Mouse (Mus musculus): ENCODE measurements around the gene Mgarp.
A peak's percentile ranks its signal among the peaks of the same experiment; 100 is the strongest.
"Not testable (repeated sequence)": the region's sequence is repeated elsewhere in the genome, so short reads cannot be mapped to it uniquely, and the experiment has no call there.

The Mgarp gene

DNA sequence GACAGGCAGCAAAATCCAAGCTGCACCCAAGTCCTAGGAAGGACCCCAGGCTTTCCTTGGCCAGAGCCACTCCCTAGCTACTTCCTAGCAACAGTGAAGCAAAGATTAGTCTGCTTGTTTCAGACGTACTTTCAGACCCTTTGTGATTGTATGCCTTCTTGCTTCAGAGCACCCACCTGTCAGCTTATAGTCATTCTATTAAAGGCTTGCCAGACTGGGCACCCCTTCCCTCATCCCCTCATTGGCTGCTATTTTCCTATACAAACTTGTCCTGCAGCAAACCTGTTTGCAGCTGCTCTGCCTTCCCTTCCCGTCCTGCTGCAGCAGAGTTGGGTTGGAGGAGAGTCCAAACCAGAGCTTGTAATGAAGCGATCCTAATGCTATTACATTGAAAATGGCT is 2.1 kb upstream of the Mgarp start:
- DNase-seq (ENCODE audit: inconsistent age in 2 of 2, low spot score in 1 of 2): no peak

GRCm38 (mm10) chr3:51397700-51398299 is 1.3 kb upstream of the Mgarp start:
- DNase-seq (ENCODE audit: inconsistent age in 2 of 2, low spot score in 1 of 2): peak; percentile 80 to 90

DNA sequence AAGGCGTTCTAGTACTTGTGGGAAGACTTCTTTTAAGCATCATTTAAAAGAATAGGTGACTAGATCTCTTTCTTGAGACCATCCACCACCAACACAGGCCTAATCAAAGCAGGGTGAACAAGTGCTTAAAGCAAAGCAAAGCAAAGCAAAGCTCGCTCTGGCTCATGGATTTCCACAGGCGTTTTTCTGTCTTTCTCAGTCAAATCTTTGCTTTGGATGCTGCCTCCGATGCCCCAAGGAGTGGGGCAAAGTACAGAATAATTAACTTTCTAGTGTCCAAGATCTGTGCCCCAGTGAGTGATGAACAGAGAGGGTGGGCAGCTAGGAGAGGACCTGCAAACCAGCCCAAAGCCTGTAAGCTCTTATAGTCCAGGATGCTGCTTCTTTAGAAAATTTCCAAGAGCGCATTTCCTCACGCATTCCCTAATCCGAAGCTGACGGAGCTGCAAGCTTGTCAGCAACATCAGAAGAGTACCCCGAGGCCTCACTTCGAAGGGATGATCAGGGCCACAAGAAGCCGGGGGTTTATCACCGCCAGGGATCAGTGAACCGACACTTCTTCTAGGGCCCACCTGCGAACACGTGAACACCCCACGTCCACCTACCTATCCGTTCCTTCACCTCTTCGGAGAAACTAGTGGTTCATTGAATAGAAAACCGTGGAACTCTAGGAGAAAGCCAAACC is 935 bp downstream of the Mgarp start:
- DNase-seq (ENCODE audit: inconsistent age in 2 of 2, low spot score in 1 of 2): peak in 1 of 2 experiments; percentile 68

- DNase-seq (ENCODE audit: inconsistent age in 2 of 2, low spot score in 1 of 2): peak in 1 of 2 experiments; percentile 62
Measured at GRCm38 (mm10) chr3:51394881-51395280, 1.7 kb downstream of the Mgarp start.

- peak in 1 of 2 experiments; percentile 61 for DNase-seq (ENCODE audit: inconsistent age in 2 of 2, low spot score in 1 of 2)
Measured at GRCm38 (mm10) chr3:51393651-51394050, 2.9 kb downstream of the Mgarp start.

DNA sequence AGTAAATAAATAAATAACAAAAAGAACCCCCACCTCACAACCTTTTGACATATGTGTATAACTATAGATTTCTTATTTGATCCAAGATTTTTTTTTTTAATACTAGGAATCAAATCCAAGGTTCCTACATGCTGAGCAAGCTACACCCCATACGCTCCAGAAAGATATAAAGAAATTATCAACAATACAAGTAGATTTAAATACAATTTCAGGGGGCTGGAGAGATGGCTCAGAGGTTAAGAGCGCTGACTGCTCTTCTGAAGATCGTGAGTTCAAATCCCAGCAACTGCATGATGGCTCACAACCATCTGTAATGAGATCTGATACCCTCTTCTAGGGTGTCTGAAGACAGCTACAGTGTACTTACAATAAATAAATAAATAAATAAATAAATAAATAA is 3.5 kb downstream of the Mgarp start:
- not testable (repeated sequence) for DNase-seq (ENCODE audit: inconsistent age in 2 of 2, low spot score in 1 of 2)

DNA sequence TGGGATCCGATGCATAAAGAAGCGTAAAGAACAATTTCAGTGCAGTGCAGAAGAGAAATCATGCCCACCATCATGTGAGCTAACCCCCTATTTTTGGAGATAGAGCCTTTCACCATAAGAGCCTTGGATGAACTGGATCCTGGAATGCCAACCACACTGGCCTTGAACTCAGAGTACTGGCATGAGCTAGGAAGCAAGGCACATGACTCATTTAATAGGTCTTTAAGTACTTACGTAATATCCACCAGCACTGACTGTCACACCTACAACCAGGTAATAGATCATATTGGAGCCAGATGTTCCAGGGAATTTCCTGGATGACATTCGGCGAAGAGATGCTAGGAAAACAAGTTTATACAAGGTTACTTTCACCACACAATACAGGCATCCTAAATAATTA is 4.9 kb downstream of the Mgarp start:
- DNase-seq (ENCODE audit: inconsistent age in 2 of 2, low spot score in 1 of 2): peak; percentile 81 to 90

GRCm38 (mm10) chr3:51391095-51391494 is 5.4 kb downstream of the Mgarp start:
- DNase-seq (ENCODE audit: inconsistent age in 2 of 2, low spot score in 1 of 2): no peak

DNA sequence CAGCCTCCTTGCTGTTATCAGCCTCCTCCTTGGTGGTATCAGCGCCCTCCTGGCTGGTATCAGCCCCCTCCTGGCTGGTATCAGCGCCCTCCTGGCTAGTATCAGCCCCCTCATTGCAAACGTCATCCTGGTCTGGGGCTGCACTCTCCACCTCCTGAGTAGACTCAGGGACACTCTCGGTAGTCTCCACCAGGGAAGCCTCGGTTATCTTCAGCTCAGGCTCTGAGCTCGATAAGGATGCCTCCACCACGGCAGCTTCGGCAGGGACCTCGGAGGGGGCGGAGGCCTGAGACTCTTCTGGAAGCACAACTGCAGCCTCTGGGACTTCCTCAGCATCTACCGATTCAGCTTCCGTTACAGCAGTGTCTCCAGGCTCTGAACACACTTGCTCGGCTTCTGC is 7.6 kb downstream of the Mgarp start:
- DNase-seq (ENCODE audit: inconsistent age in 2 of 2, low spot score in 1 of 2): peak in 1 of 2 experiments; percentile 59

- DNase-seq (ENCODE audit: inconsistent age in 2 of 2, low spot score in 1 of 2): peak in 1 of 2 experiments; percentile 76
Measured at GRCm38 (mm10) chr3:51387868-51388381, 8.6 kb downstream of the Mgarp start.

DNA sequence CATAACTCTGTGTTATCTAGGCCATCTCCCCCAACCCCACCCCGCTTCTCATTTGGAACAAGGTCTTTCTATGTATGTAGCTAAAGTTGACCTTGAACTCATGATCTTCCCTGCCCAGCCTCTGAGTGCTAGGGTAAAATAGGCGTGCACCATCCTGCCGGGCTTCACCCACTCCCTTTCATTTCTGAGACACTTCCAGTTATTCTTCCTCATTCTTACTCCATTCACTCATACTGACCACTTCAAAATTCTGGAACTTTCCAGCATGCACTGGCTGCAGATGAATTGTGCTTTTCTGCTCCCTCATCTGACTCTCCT is 9.4 kb downstream of the Mgarp start:
- no peak for DNase-seq (ENCODE audit: inconsistent age in 2 of 2, low spot score in 1 of 2)

GRCm38 (mm10) chr3:51386441-51387133 is 10.0 kb downstream of the Mgarp start:
- DNase-seq (ENCODE audit: inconsistent age in 2 of 2, low spot score in 1 of 2): peak; percentile 70 to 85

DNA sequence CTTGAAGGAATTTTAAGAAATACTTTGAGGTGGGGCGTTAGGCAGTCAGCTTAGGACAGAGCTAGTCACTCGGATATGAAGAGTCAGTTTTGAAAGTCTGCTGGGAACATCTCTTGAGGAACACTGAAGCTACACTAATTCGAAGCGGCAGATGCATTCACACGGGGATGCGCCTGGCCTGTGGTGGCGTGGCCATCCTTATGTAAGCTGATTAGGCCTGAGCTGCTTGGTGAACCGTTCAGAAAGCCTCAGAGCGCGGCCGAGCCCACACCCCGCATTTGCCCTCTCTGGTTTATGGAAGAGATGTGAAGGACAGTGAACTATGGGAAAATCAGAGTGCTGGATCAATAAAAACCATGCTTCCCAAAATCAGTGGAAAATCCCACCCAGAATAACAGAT is 13.1 kb downstream of the Mgarp start:
- no peak for DNase-seq (ENCODE audit: inconsistent age in 2 of 2, low spot score in 1 of 2)

GRCm38 (mm10) chr3:51380660-51381014 is 15.9 kb downstream of the Mgarp start:
- DNase-seq (ENCODE audit: inconsistent age in 2 of 2, low spot score in 1 of 2): peak in 1 of 2 experiments; percentile 59

DNA sequence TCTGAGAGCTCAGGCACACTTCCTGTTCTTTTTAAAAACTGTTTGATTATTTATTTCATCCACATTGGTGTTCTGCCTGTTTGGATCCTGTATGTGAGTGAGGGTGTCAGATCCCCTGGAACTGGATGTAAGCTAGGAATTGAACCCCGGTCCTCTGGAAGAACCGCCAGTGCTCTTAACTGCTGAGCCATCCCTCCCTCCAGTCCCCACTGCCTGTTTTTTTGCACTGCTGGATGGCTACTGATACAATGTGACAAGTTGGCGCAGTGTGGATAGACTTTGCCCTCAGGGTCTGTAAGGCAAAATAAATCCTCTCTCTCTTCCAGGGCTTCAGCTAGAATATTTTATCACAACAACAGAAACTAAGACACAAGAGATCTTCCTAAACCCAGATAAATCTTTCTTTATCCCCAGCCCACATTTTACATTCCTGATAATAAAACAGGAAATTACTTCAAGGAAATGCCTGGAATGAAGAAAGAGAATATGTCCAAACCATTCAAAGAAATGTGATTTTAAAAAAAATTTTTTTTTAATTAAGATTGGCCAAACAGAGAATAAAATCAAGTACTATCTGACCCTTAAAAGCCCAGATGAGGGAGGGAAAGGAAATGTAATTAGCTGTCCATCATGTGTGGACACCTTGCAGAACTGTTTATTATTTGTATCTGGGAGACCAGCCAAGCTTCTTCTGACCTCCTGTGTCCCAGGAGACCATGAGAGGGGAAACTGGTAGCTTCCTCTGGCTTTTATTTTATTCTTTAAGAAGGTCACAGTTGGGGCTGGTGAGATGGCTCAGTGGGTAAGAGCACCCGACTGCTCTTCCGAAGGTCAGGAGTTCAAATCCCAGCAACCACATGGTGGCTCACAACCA is 16.5 kb downstream of the Mgarp start:
- peak in 1 of 2 experiments; percentile 71 for DNase-seq (ENCODE audit: inconsistent age in 2 of 2, low spot score in 1 of 2)

- DNase-seq (ENCODE audit: inconsistent age in 2 of 2, low spot score in 1 of 2): no peak
Measured at GRCm38 (mm10) chr3:51378665-51378946, 17.9 kb downstream of the Mgarp start.

GRCm38 (mm10) chr3:51377878-51378664 is 18.5 kb downstream of the Mgarp start:
- peak in 1 of 2 experiments; percentile 87 for DNase-seq (ENCODE audit: inconsistent age in 2 of 2, low spot score in 1 of 2)

- peak; percentile 70 to 87 for DNase-seq (ENCODE audit: inconsistent age in 2 of 2, low spot score in 1 of 2)
Measured at GRCm38 (mm10) chr3:51375307-51376265, 21.0 kb downstream of the Mgarp start.

- DNase-seq (ENCODE audit: inconsistent age in 2 of 2, low spot score in 1 of 2): no peak
Measured at GRCm38 (mm10) chr3:51373544-51373943, 23.0 kb downstream of the Mgarp start.
